Mouse (Mus musculus) adrenal gland, postnatal 36 days (tissue): Measurements from ENCODE around the gene Sept9. TPM values are rescaled to one million over a fixed set of nuclear protein-coding genes. Genes with fewer than 3 reads are reported as not detected.

ENCODE experiments used
- DNase-seq, 2 experiments: peaks; one replicate each; pipeline ENCODE4 v3.0.0; 2021; ENCODE audit warnings: mixed read lengths in 1 of 2
- total RNA-seq, 2 experiments: library from RNA; stranded (reverse); gene quantifications; 2 replicates each; pipeline ENCODE4 v1.2.3; 2021

The Sept9 gene
- total RNA-seq, 2 experiments from 2014 or later, result 117 to 134 TPM

DNA sequence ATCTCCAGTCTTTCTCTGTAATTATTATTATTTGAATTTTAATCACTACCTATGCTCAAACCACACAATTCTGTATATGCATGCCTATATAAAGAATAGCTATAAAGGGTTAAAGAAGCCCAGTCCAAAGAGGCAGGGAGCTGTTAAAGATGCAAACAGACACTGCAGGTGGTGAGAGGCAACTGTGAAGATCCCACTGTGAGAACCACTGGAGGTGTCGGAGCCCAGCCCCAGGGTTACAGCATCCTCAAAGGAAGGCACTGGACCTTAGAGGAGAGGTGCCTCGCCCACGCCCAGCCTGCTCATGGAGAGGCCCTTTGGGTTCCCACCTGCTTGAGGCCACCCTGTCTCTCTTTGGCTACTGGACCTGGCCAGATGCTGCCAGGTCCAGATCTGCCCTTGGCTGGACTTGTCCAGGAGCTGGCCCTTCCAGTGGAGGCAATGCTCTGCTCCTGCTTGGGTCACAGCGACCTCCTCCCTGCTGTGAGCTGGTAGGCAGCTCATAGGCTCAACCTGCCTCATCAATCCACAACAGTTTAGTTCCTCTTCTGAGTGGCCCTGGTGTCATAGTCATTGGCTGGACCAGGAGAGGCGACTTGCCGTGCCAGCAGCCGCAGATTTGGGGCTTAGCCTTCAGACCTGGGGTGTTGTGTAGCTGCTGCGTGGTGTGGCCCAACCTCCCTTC, 45.7 kb downstream of the Sept9 start:
- DNase-seq, result no peak

GRCm38 (mm10) chr11:117245846-117246245, 46.4 kb downstream of the Sept9 start:
- no peak for DNase-seq

GRCm38 (mm10) chr11:117246286-117246685, 46.8 kb downstream of the Sept9 start:
- DNase-seq, result peak in 1 of 2 experiments; percentile 59

DNA sequence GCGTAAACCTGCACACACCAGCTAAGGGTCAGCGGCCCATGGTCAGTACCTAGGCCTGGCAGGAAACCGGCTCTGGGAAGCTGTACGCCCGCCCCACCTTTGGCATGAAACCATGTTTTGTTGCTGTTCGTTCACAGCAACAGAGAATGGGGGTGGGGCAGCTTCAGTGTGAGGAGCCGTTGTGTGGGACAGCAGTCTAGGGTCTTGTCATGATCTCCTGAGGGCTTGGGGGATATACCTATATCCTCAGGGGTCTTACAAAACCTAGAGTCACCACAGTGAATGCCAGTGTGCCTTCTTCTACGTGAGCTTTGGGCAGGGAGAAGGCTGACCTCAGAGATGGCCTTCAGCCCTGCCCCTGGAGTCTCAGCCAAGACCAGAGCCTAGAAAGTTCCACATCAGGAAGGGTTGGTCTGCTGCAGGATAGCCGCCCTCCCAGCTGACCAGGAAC, 47.5 kb downstream of the Sept9 start:
- peak; percentile 74 to 76 for DNase-seq

GRCm38 (mm10) chr11:117247541-117247940, 48.1 kb downstream of the Sept9 start:
- DNase-seq, result no peak

- DNase-seq, result no peak
Measured at GRCm38 (mm10) chr11:117248734-117249248, 49.3 kb downstream of the Sept9 start.

GRCm38 (mm10) chr11:117249282-117249984, 50.0 kb downstream of the Sept9 start:
- DNase-seq, result no peak

GRCm38 (mm10) chr11:117249985-117250928, 50.8 kb downstream of the Sept9 start:
- DNase-seq, result no peak

GRCm38 (mm10) chr11:117251755-117252154, 52.3 kb downstream of the Sept9 start:
- peak; percentile 50 to 56 for DNase-seq

- no peak for DNase-seq
Measured at GRCm38 (mm10) chr11:117252846-117253245, 53.4 kb downstream of the Sept9 start.

- no peak for DNase-seq
Measured at GRCm38 (mm10) chr11:117254161-117255107, 55.0 kb downstream of the Sept9 start.

- DNase-seq, result no peak
Measured at GRCm38 (mm10) chr11:117255108-117255489, 55.6 kb downstream of the Sept9 start.

DNA sequence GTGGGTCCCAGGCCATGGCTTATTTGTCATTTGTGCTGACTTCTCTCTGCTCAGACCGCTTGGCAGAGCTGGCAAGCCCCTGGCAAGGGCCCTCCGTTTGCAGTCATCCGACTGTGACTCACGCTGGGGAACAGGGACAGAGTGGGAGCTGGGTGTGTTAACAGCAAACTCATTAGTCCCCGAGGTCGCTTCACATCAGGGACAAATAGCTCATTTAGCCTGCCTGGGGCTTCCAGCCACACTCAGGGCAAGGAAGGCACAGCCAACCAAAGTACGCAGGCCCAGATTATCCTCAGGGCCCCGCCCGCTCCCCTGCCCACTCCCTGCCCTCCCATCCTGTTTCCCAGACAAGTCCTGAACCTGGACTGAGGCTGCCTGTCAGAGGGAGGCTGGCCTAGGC, 56.6 kb downstream of the Sept9 start:
- DNase-seq, result peak; percentile 90 to 93

DNA sequence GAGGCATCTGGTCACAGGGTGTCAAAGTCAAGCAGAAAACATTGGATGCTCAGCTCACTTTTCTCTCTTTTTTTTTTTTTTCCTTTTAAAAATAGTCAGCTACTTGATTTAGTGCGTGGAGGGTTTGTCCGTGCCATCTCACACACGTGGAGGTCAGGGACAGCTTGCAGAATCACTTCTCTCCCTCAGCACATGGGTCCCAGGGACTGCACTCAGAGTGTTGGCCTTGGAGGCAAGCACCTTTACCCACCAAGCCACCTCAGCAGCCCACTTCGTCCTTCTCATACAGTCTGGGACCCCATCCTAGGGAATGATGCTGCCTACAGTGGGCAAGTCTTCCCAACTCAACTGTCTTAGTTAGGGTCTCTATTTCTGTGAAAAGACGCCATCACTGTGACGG, 57.4 kb downstream of the Sept9 start:
- no peak for DNase-seq

- no peak for DNase-seq
Measured at GRCm38 (mm10) chr11:117257266-117257665, 57.8 kb downstream of the Sept9 start.

- DNase-seq, result no peak
Measured at GRCm38 (mm10) chr11:117257842-117258241, 58.4 kb downstream of the Sept9 start.

- DNase-seq, result peak; percentile 80 to 82
Measured at GRCm38 (mm10) chr11:117259178-117259960, 59.9 kb downstream of the Sept9 start.

DNA sequence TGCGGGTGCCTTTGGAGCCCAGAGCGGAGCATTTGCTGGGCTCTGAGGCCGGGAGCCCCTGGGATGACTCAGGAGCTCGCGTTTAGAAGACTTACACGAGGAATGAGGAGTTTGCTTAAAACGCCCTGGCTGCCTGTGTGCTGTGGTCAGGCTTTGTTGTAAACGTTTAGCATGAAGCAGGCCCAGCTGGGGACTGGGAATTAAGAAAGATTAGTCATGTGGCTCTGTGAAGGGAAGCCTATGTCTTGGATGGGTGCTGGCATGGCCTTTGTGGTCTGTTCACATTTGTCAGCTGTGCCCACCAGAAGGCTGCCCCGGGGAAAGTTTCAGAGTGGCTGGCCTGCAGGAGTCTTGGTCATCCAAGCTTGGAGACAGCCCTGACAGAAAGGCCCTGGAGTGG, 61.2 kb downstream of the Sept9 start:
- no peak for DNase-seq

DNA sequence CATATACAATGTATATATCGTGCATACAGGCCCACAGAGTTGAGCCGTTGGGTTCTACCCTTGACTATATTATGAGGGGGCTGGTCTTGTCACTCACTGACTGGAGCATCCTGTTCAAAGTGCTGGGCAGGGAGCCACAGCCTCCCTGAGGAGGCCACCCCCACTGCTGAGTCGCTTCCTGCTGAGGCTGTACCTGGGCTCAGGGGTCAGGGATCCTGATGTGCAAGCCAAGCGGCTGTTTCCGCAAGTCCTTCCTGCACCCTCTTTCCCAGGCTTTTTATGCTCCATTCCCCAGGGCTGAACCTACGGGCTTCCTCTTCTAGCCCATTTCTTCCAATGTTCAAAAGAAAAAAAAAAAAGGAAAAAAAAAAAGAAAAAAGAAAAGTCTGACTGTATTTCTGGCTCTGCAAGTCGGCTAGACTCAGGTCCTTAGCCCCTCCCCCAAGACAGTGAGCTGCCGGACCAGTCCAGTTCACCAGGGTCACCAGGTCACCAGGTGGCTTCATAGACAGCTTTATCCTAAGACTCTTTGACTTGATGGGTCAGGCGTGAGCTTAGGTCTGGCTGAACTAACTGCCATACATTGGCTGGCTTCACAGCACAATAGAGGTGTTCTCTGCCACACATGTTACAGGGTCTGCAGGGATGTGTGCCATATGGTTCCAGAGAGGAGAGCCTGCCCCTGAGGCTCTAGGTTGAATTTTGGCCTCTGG, 63.8 kb downstream of the Sept9 start:
- DNase-seq, result peak; percentile 64 to 75
